Mouse (Mus musculus): ENCODE results near the gene Gm10053.
"Not testable (repeated sequence)": the region's sequence is repeated elsewhere in the genome, so short reads cannot be mapped to it uniquely, and the experiment has no call there.

Gene Gm10053

DNA sequence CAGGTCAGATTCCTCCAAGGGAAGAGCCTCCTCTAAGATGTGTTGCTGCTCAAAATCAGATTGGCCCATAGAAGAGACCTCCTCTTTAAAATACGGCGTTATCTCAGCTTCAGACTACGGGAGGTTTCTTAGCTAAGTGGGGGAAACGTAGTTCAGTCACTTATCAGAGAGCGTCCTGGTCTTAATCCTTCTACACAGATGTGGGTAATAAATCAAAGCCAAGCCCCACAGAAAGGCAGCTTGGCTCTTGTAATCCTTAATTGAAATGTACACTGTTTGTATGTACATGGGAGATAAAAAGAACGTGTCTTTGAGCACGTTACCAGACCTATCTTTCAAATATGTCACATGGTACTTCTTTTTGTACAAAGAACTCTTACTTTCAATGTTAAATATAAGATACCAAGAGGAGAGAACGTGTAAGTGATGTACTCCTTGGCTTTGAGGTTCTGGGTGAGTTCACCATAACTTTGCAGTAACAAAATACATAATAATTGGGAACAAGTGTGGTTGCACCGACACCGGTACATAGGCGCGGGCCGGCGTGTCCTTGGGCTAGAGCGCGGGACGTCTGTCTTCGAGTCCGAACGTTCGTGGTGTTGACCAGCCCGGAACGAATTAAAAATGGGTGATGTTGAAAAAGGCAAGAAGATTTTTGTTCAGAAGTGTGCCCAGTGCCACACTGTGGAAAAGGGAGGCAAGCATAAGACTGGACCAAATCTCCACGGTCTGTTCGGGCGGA, at the start of gene Gm10053:
TSS of gene Gm10053 (plus strand) at position 558 of the 742 bp plus-strand sequence.
- DNase-seq = not testable (repeated sequence)

DNA sequence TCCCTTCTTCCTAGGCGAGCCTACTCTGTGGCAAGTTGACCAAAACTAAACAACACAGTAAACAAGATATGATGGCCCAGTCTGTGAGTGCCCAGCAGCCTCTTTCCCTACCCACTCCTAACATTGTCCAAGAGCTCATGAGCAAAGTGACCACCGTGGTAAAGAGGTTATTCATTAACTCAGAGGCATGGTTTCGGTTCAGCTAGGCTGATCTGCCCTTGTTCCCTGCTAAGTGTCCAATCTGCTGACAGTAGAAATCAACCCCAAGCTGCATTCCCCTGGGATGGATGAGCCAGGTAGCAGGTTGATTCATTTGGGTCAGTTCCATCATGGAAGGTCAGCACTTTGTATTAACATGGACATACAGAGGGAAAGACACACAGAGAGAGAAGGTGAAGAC, 33.4 kb upstream of the Gm10053 start:
- DNase-seq = no peak

GRCm38 (mm10) chr19:24845007-24845546, 30.4 kb upstream of the Gm10053 start:
- no peak for DNase-seq

DNA sequence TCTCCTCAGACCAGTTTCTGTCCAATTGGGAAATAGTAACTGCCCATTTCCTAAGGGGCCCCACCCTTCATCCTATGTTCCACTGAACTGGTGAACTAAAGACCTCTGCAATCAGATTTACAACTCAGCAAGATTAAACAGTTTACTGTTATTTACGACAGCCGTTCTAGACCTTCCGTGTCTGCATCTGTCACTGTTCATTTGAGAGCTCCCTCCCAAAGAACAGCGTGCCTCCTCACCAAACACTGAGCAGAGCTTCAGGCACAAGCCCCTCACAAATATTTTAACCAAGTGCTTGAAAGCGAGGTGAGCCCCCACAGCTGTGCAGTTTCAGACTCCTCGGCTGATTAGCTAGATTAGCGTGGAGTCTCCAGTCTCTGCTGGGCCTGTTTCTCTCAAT, 27.1 kb upstream of the Gm10053 start:
- DNase-seq = no peak

GRCm38 (mm10) chr19:24848844-24849243, 26.6 kb upstream of the Gm10053 start:
- DNase-seq = no peak

DNA sequence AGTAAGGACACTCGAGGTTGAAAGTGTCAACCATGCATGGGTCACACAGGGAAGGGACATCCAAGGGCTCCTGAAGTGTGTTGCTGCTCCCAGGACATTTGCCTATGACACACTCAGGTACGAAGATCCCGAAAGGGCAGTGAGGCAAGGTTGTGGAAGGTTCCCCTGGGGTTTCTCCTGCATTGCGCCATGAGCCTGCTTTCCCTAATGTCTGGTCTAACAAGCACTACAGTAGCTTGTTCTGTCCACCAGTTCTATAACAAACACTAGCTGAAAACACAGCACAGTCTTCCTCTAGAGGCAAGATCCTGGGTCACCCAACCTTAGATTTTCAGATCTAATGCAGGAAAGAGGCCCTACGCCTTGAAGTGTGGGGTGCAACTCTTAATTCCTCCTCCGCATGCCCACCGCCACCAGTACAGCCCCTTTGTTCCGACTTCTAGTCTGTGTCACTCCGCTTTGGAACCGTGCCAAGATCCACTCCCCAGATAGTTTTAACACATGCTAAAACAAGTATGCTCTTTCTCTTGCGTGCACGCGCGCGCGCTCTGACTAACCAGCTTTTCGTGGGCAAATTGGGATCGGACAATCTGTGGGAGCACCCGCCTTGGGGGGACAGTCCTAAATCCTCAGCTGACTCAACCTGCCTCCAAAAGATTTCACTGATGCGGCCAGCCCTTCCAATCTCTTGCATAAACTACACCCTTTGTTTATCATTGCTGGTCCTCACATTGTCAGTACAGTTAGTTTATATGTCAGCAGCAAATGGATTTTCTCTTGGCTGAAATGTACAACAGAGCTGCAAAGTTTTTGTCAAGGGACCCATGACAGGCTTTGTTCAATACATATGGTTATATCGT, 23.8 kb upstream of the Gm10053 start:
- no peak for DNase-seq

GRCm38 (mm10) chr19:24861276-24861611, 14.2 kb upstream of the Gm10053 start:
- no peak for DNase-seq

DNA sequence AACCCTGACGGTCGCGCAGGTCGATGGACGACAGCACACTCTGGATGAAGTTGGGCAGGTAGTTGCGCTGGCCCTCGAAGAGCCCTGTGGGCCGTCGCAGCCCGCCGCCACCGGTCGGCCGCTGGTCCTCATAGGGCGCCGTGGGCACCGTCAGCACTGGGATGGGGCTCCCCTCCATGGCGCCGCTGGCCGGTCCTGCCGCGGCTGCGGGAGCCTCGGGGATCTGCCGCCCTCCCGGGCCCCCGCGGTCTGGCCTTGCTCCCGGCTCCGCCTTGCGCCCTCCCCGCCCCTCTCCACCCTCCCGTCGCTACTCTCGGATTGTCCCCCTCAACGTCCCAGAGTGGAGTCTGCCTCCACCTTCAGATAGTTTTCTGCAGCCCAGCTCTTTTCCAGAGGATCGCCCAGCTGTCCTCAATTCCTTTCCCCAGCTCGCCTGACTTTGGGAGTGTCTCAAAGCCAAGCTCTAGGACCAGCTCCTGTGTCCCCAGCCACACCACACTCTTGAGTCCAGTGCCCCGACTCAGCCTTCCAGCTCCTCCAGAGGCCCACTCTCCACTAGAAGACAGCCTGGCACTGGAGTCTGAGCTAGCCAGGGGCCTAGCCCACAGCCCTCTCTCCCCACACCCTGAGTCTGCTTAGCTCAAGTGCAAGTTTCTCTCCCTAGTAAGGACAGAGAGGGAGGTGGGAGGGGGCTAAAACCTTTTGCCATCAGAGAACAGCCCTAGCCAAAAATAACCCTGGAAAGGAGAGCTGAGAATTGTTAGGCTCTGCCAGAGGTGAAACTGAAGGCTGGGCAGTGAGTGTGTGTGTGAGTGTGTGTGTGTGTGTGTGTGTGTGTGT, 13.7 kb upstream of the Gm10053 start, which contains the start of gene Pgm5:
TSS of gene Pgm5 (minus strand) at position 244 of the 840 bp plus-strand sequence.
- no peak for DNase-seq

DNA sequence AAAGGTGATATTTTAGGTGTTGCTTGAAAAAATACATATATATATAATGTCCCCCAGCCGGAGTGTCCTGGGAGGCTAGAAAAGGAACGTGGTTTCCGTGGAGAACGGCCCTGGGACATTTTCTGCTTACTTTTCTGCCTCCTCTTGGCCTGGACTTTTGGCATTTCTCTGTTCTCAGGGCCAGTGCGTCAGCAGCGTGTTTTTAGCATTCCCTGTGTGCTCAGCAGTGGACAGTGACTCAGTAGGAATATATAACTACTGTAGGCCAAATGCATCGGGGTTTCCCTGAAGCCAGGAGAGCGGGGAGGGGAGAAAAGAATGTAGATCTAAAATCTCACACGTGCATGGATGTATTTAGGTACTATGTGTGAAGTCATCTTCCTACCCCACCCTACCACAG, 10.1 kb upstream of the Gm10053 start:
- DNase-seq = no peak

DNA sequence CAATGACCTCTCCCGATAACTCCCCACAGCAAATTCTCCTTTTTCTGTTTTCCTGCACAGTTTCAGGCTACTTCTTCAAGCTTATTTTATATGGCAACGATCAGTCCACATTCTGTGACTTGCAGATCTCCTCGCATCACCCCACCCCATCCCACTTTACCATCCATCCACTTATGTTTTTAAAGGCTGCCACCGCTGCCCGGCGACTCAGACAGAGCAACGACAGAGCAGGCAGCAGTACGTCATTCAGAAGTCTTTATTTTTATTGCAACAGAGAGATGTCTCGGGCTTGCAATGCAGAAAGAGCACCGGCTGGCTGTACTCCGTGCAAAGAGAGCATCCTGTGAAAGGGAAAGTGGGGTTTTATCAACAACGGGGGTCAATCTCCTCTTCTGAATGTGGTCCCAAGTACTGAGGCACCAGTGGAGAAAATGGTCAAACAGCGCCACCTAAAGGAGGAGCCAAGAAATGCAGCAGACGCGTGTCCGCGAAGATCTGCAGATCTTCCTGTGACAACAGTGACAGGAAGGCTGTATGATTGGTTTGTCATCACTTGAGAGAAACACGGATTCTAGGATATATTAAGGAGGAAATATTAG, 4.3 kb upstream of the Gm10053 start:
- DNase-seq = no peak

DNA sequence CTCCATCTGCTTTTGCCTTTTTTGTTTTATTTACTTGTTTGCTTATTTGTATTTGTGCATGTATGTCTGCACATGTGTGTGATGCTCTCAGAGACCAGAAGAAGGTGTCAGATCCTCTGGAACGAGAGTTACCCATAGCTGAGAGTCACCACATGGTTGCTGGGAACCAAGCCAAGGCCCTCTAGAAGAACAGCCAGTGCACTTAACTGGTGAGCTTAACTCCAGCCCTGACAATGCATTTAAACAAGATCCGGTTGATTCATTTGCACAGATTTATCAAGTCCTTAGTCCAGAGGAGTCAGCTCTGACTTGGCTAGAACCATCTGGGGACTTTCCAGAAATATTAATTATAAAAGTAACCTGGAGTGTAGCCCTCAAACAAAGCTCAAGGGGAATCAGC, 1.6 kb upstream of the Gm10053 start:
- no peak for DNase-seq

- DNase-seq = no peak
Measured at GRCm38 (mm10) chr19:24881237-24881636, 5.8 kb downstream of the Gm10053 start.

- DNase-seq = no peak
Measured at GRCm38 (mm10) chr19:24885504-24885903, 10.0 kb downstream of the Gm10053 start.

- no peak for DNase-seq
Measured at GRCm38 (mm10) chr19:24886888-24887287, 11.4 kb downstream of the Gm10053 start.

DNA sequence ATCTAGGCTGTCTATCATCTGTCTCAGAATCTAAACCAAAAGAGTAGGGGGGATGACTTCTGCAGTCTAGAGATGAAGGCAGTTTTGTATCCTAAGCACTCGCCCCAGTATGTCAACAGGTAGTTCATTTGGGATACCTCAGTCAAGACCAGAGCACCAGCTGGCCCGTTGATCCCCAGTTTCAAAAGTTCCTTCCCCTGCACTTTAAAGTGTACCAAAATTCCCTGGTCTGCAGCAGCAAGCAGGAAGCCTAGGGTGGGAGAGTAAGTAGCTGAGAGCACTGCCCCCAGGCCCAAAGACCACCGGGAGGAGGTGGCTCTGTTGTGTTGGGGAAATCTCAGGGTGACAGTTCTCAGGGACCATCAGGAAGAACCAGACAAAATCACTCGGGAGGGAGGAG, 21.1 kb downstream of the Gm10053 start:
- no peak for DNase-seq

DNA sequence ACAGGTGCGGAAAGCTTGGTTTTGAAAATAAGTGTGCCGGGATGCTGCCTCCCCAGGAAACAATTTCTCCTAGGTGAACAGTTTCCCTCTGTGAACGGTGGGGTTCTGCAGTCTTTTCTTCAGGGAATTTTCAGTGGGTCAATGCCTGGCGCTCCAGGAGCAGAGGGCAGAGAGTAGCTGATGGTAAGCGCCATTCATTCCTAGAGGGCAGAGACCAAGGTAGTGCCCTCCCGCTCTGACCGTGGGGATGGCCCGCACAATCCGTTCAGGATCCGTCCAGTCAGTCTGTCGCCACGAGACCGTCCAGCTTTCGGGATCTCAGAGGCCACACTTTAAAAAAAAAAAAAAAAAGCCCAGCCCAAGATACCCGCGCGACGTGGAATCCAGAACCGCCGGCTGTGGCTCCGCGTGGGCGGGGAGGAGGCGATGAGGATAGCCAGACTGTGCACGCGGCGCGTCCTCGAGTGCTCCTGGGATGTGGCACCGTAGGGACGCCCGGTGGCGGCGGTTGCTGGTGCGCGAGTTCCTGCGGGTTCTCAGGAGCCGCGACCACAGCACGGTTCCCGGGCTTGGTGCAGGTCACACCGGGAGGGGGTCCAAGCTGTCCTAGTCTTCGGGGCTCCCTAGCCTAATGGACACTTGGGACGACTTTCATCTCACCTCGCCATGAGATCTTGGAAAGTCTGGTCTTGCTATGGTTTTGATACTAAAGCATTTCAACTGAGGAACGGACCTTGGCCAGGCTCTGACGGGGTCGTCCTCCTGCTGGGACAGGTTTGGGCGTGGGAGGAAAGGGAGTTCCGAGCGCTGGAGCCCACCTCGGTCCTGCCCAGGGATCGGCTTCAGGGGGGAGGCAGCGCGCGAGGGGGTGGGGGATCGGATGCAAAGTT, 21.8 kb downstream of the Gm10053 start:
- DNase-seq = no peak

- no peak for DNase-seq
Measured at GRCm38 (mm10) chr19:24897896-24898736, 22.6 kb downstream of the Gm10053 start.

DNA sequence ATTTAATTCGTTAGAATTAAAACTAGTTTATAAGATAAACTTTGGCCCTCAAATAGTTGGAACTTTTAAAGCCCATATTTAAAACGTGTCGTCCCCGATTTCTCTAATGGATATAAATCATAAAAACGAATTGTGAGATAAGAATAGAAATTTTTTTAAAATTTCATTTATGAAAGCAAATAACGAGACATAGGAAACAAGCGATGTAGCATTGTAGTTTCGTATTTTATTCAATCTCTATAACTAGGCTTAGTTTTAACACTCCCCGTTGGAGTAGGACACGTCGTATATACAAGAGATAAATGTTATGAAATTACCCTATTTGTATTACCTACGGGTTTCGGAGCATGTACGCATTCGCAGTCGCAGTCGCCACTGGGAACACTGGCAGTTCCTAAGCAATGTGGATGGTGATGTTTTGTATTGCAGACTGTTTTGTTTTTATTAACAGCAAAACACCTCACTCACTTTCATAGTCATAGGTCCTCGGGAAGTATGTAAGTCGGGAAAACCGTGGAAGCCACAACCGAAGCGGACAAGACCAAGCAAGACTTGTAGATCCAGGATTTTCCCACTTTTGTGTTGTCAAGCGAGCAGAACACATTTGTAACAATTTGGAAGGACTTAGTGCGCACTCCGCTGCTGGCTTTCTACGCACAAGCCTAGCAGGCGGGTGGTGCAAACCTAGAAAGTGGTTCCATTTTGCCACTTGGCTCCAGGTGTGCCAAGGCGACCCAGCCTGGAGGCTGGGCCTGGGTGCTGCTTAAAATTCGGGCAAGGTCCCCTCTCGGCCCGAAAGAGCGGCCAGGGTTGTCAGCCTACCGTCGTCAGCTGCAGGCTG, 23.5 kb downstream of the Gm10053 start:
- no peak for DNase-seq
